Mouse (Mus musculus) cerebellum, postnatal 36 days (tissue): Measurements from ENCODE around the gene Dpy30.

Experiments
- DNase-seq, 2 experiments: peaks; one replicate each; pipeline ENCODE4 v3.0.0; 2021 to 2022; ENCODE audit warnings: mixed read lengths in 2 of 2

Dpy30 gene

DNA sequence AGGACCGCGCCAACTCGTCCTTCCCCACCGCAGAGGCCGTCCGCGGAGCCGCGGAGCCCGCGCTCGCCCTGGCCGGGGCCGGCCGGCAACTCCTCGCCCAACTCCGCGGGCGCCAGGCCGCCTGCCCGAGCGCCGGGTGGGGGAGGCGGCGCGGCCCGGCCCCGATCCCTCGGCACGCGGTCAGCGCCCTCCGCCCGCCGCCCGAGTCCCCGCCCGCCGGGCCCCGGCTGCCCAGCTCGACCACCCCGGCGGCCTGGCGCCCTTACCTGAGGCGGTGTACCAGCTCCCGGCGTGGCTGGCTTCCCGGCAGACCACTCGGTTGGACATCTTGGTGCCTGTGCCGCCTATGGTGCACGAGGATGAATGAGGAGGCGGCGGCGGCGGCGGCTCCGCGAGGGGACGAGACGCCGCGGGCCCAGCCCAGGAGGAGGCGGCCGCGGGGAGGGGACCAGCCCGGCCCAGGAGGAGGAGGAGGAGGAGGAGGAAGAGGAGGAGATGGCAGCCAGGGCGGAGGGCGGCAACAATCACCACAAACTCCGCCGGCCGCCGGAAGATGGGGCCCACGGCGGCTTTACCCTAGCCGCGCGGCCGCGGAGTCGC lies 29.2 kb downstream of the Dpy30 start:
- peak; percentile 65 to 69 for DNase-seq

GRCm38 (mm10) chr17:74293687-74294425 lies 29.9 kb downstream of the Dpy30 start:
- peak in 1 of 2 experiments; percentile 38 for DNase-seq

GRCm38 (mm10) chr17:74291640-74292361 lies 31.9 kb downstream of the Dpy30 start:
- DNase-seq, result no peak

GRCm38 (mm10) chr17:74290869-74291268 lies 32.9 kb downstream of the Dpy30 start:
- DNase-seq, result no peak

- DNase-seq, result no peak
Measured at GRCm38 (mm10) chr17:74290198-74290597, 33.5 kb downstream of the Dpy30 start.

- no peak for DNase-seq
Measured at GRCm38 (mm10) chr17:74288626-74289025, 35.1 kb downstream of the Dpy30 start.

- no peak for DNase-seq
Measured at GRCm38 (mm10) chr17:74286140-74286730, 37.5 kb downstream of the Dpy30 start.

GRCm38 (mm10) chr17:74285730-74286129 lies 38.0 kb downstream of the Dpy30 start:
- no peak for DNase-seq

- no peak for DNase-seq
Measured at GRCm38 (mm10) chr17:74284397-74285115, 39.2 kb downstream of the Dpy30 start.

DNA sequence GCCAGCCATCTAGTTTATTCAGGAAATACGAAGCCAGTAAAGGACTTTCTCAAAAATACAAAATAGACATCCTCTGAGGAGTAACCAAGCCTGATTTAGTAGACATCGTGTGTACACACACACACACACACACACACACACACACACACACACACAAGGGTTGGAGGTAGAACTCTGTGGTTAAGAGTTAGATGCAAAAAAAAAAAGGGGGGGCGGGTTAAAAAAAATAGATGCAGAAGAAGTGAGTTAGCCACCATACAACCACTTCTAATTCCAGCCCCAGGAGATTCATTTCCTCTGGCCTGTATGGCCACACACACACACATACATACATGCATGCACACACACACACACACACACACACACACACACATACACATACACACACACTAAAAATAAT lies 41.7 kb downstream of the Dpy30 start:
- DNase-seq, result no peak

GRCm38 (mm10) chr17:74278966-74279869 lies 44.5 kb downstream of the Dpy30 start:
- DNase-seq, result no peak

- DNase-seq, result no peak
Measured at GRCm38 (mm10) chr17:74274471-74274870, 49.3 kb downstream of the Dpy30 start.

GRCm38 (mm10) chr17:74272683-74273205 lies 51.0 kb downstream of the Dpy30 start:
- DNase-seq, result no peak

DNA sequence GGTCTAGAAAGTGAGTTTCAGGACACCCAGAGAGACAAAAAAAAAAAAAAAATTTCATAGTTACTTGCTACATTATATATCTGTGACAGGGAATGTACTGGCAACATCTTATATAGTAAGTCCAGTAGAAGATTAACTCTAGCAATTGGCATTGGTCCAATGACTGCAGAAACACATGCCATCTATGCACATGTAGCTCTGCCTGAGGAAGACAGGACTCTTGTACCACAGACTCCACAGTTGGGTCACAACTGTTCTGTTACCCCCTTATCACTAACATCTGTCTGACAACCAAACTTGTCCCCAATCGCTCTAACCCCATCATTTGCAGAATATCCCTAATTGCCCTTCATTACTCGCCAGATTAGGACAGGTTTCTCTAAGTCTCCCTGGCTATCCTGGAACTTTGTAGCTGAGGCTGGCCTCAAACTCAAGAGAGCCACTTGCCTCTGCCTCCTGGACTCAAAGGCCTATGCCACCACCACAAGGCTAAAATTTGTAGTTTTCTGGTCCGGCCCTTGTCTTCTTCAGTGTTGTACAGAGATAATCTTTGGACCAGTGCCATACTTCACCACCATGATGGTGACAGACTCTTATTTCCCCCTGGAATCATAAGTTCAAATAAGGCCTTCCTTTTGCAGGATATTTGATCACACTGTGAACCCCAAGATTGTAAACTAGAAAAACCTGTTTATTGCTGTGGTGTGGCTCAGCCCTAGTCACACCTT lies 52.0 kb downstream of the Dpy30 start:
- no peak for DNase-seq

GRCm38 (mm10) chr17:74270205-74270604 lies 53.5 kb downstream of the Dpy30 start:
- no peak for DNase-seq

DNA sequence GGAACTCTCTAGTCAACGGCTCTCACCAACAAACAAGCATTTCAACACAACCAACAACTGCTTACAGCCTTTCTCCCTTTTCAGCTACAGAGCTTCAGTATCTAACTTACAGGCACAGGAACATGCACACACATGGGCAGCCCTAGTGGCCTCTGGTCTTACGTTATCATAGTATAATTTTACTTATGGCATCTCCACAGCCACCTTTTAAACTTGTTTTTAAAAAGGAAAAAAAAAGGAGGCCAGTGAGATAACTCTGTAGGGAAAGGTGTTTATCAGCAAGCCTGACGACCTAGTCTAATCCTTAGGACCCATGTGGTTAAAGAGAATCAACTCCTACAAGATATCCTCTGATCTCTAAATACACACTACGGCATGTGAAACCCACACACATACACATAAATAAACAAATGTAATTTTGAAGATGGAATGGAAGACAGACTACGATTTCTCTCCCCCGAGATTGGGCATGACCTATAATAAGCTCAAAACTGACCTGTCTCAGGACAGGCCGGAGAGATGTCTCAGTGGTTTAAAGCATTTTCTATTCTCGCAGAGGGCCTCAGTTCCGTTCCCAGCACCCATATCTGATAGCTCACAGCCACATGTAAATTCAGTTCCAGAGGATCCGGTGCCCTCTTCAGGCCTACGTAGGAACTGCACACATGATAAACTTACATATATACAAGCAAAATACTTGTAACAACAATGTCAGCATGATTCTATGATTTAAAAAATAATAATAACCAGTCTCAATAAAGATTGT lies 56.1 kb downstream of the Dpy30 start:
- DNase-seq, result no peak

- DNase-seq, result no peak
Measured at GRCm38 (mm10) chr17:74265636-74266035, 58.1 kb downstream of the Dpy30 start.

DNA sequence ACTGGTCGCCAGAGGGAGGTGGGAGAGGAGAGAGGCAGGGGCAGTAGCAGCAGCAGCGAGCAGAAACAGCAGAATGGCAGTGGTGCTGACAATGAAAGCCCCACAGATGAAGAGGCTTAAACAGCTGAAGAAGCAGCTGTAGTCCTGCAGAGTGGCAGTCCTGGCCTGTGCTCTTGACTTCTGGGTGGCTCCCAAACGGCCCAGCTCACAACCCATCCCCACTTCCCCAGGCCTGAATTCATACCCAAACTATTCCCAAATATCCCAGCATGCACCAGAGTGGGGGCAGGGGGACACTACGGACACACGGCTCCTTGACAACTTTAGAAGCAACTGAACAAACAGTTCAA lies 58.6 kb downstream of the Dpy30 start:
- no peak for DNase-seq

DNA sequence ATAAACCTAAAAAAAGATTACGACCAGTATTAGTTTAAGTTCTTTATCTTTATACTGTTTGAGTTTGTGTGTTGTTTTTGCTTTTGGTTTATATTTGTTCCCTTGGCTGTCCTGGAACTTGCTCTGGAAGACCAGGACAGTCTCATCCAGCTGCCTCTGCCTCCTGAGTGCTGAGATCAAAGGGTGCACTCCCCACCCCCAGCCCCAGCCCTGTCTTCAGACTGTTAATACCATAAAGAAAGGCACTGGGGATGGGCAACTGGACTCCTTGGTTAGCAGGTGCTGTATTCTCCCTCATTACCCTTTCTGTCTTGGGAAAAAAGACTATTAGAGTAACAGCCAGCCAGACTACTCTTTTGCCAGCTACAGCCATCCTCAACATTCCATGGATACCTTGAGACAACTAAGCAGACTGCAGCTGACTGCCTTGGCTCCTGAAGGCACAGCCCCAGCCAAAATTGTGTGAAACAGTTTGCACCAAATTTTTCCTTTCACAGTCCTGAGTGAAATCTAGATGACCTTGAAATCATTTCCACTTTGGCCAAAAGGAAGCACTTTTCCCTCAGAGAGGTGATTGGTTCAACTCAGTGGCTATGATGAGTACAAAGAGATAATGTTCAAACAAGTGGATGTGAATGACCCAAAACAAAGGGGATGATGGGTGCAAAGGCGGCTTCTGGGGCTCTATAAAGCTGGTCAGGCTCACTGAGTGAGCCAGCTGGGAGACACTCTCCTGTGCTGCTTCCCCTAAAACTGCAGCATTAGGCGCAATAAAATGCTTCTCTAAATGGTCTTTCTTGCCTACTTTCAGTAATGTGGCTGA lies 59.2 kb downstream of the Dpy30 start:
- no peak for DNase-seq
